Mouse (Mus musculus) neutrophil, adult 5-6 weeks (primary cell): ENCODE data around the gene Bag3. TPM values are rescaled to one million over a fixed set of nuclear protein-coding genes. Genes with fewer than 3 reads are reported as not detected.

Source experiments
- ATAC-seq: fragments of 151-379, 151-347 bp; 2 replicates; pipeline ENCODE4 v1.8.0; 2017; ENCODE audit warnings: mild to moderate bottlenecking, moderate TSS enrichment; ENCODE audit not compliant: insufficient number of reproducible peaks, poor library complexity, low FRiP score, severe bottlenecking; ENCODE audit errors: extremely low read depth
- total RNA-seq: library from RNA; stranded (forward); fragments of 200-1000 nt; gene quantifications from 2 replicates; pipeline ENCODE4 v1.2.3, GENCODE M21; 2017

Bag3 gene
- total RNA-seq, 1 experiment from 2014 or later: 0.70 TPM

- no peak for ATAC-seq
Observed at GRCm38 (mm10) chr7:128532441-128533166, 9.2 kb downstream of the Bag3 start.

DNA sequence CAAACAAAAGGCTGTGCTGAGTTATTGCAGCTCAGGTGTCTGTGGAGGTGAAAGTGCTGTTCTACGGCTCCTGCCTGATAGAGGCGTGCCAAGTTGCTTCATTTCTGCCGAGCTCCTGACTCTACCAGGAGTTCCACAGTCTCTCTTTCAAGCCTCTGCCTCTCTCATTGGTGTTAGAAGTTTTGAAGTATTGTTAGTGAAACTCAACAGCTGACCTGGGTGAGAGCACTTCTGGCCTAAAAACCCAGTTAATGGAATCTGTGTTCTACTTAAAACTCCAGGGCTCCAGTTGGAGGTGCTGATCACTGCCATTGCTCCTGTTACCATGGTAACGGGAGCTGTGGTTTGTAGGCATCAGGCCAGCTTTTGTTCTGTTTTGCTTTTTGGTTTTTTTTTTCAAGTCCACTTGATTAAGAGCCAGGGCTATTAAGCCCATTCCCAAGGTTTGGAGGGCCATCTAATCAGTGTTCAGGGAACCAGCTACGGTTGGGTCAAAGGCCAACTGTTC, 11.6 kb downstream of the Bag3 start:
- ATAC-seq: no peak

DNA sequence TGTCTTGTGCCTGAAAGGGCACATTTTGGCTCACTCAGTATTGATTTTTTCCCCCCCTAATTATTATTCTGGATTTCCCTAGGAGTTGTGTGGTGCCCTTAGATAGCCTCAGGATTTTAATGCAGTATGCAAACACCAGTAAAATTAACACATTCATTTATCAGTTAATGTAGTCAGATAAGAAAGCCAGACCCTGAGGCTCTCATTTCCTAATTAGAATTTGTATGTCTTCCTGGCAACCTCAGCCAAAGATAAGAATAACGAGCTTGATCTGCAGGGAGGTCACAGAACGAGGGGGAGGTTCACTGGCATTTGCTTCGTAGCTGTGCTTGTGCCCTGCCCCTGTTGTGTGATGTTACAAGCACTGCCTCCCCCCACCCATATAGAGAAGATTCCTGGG, 12.7 kb downstream of the Bag3 start:
- ATAC-seq: no peak

DNA sequence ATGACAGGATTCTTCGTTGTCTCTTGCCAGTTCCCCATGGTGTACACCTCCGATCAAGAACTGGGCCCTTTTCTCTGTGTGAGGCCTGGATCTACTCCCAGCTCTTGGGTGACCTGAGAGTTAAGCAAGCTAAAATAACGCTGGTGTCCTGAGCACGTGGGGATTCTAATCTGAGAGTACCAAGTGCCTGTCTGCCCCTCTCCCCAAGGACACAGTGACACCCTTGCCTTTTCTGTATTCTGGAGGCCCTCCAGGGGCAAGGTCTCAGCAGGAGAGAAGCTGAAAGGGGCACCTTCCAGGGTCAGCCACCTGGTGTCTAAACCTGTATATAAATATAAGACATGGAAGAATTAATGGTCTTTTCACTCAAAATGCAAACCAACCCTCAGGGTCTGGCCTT, 14.3 kb downstream of the Bag3 start:
- no peak for ATAC-seq

- no peak for ATAC-seq
Observed at GRCm38 (mm10) chr7:128538196-128538595, 14.8 kb downstream of the Bag3 start.

- no peak for ATAC-seq
Observed at GRCm38 (mm10) chr7:128538769-128539168, 15.4 kb downstream of the Bag3 start.

- no peak for ATAC-seq
Observed at GRCm38 (mm10) chr7:128540111-128540510, 16.7 kb downstream of the Bag3 start.

- no peak for ATAC-seq
Observed at GRCm38 (mm10) chr7:128540734-128541133, 17.3 kb downstream of the Bag3 start.

GRCm38 (mm10) chr7:128541186-128541585, 17.8 kb downstream of the Bag3 start:
- no peak for ATAC-seq

DNA sequence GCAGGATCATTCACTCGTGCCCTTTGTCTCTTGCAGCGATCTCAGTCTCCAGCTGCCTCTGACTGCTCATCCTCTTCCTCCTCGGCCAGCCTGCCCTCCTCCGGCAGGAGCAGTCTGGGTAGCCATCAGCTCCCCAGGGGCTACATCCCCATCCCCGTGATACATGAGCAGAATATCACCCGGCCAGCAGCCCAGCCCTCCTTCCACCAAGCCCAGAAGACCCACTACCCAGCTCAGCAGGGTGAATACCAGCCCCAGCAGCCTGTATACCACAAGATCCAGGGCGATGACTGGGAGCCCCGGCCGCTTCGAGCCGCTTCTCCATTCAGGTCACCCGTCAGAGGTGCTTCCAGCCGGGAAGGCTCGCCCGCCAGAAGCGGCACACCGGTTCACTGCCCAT, 18.4 kb downstream of the Bag3 start:
- no peak for ATAC-seq

DNA sequence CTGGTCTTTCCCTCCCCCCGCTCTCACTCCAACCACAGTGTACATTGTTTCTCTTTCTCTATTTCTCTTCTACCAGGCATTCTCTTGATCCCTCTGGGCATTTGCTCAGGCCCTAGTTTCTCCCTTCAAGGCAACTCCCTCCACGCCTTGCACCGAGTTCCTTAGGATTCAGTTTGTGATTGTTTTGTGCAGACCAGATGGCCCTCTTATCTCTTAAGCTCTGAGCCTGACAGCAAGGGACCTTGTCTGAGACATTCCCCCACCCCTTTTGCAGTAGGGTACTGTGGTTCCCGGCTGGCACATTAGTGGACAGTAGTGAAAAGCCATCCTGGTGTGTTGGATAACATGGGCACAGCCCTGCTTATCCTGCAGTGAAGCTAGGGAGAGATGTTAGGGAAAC, 19.1 kb downstream of the Bag3 start:
- no peak for ATAC-seq

DNA sequence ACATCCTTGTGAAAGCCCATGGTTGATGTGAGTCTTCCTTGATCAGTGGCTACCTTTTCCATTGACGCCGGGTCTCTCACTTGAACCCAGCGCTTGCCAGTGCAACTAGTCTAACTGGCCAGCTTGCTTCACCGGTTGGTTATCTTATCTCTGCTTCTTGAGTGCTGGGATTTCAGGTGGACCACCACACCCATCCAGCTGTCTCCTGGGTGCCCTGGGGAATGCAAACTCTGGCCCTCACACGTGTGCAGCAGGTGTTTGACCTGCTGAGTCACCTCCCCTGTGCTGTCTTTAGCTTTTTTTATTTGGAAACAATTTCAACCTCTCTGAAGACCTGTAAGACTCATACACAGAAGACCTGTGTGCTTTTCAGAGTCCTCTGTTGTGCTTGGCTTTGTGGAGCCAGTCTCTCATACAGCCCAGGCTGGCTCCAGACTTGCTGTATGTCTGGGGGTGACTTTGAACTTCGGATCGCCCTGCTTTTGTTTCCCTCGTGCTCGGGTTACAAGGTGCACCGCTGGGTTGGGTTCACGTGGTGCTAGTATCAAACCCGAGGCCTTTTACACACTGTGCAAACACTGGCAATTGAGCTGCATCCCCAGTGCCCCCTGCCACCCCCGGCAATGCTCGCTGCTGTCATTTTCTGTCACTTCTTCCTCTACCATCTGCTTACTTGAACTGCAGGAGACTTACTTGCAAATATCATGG, 19.9 kb downstream of the Bag3 start:
- no peak for ATAC-seq

GRCm38 (mm10) chr7:128543961-128544360, 20.5 kb downstream of the Bag3 start:
- ATAC-seq: no peak

- no peak for ATAC-seq
Observed at GRCm38 (mm10) chr7:128544566-128545262, 21.3 kb downstream of the Bag3 start.

GRCm38 (mm10) chr7:128546031-128546430, 22.6 kb downstream of the Bag3 start:
- no peak for ATAC-seq

DNA sequence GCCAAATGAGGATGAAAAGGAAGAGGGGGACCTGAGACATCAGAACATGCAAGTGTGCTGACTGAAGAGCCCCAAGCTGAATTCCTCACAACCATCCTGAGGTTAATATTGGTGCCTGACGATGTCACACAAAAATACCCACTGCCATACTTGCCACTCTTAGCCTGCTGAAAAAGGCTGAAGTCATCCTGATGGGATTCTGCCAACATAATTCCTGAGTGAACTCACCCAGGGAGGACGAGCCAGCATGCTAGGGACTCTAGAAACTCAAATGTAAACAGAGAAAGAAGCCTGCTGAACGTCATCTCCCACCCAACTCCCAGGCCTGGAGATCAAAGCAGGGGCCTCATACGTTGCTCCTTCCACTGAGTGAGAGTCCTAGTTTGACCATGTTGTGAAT, 25.7 kb downstream of the Bag3 start:
- no peak for ATAC-seq

- no peak for ATAC-seq
Observed at GRCm38 (mm10) chr7:128550328-128551086, 27.1 kb downstream of the Bag3 start.

DNA sequence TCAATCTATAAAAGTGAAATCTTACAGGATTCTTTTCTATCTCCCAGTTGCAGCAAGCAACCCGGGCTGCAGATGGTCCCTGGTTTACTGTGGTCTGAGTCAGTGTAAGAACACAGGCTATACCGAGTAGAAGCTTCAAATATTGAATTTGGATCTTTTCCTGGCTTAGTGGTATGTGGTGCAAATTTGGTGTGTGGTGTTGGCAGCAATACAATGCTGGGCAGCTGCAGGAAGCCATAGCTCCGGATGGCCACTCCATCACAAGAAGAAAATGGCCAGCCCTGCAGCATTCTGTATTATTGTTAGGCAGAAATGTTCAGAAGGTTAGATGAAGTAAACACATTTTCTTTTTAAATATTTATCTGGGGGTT, 27.7 kb downstream of the Bag3 start:
- ATAC-seq: no peak

DNA sequence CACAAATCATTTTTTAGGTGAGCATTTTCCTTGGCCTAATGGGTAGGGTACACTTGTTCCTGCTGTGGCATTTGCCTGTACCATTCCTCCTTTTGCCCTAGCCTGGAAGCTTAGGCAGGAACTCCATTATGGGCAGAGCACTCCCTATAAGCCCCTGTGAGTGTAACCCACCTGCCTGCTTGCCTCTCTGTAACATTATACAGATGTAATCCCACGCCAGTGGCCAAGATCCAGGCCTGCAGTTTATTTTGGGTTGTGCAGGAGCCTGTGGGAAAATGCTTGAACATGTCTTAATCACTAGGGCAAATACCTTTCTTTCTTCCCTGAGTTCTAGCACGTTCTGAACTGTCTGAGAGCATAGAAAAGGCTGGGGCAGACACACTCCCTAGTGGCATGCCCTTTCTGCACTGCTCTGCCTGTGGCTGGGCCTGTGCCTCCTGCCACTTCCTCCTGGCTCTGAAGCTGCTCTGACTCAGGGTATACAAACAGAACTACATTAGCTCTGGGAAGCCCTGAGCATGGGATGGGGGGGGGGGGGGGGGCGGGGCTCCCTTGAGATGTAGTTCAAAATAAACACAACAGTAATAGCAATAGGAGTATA, 29.8 kb downstream of the Bag3 start:
- ATAC-seq: no peak
